Mouse (Mus musculus) MEL (cell line): ENCODE data around the gene Serinc5. TPM values are rescaled to one million over a fixed set of nuclear protein-coding genes. Genes with fewer than 3 reads are reported as not detected.

Source experiments
- DNase-seq: peaks from one replicate; pipeline ENCODE4 v3.0.0; 2011; ENCODE audit warnings: low read depth, low spot score
- H3K27ac ChIP-seq: 2 replicates; pipeline ENCODE4 v1.5.1; 2012; ENCODE audit warnings: low read depth, mild to moderate bottlenecking, control low read depth, low read length, moderate library complexity; ENCODE audit not compliant: control insufficient read depth
- H3K27me3 ChIP-seq, 2 experiments: fragments of 150-350 bp in 1 of 2; sonication (generic) in 1 of 2; 2 replicates each; pipeline ENCODE4 v1.6.1; 2012; ENCODE audit warnings: low read length in 2 of 2, mild to moderate bottlenecking in 2 of 2, improper control_type of control experiment in 1 of 2, moderate library complexity in 1 of 2; ENCODE audit not compliant: insufficient read depth in 2 of 2, control insufficient read depth in 1 of 2
- H3K36me3 ChIP-seq, 2 experiments: 2 replicates each; pipeline ENCODE4 v1.6.1; 2012 to 2014; ENCODE audit warnings: low read length in 2 of 2, improper control_type of control experiment in 1 of 2, inconsistent platforms in 1 of 2, mild to moderate bottlenecking in 1 of 2; ENCODE audit not compliant: insufficient read depth in 2 of 2, control insufficient read depth in 1 of 2
- H3K4me1 ChIP-seq, 2 experiments: fragments of 150-350 bp in 1 of 2; sonication (generic) in 1 of 2; 2 replicates each; pipeline ENCODE4 v1.6.1; 2012; ENCODE audit warnings: low read length in 2 of 2, improper control_type of control experiment in 1 of 2, mild to moderate bottlenecking in 1 of 2; ENCODE audit not compliant: insufficient read depth in 2 of 2, control insufficient read depth in 1 of 2
- H3K4me3 ChIP-seq, 2 experiments: fragments of 150-350 bp in 1 of 2; sonication (generic) in 1 of 2; 2 replicates each; pipeline ENCODE4 v1.5.1; 2012; ENCODE audit warnings: low read depth in 2 of 2, low read length in 2 of 2, mild to moderate bottlenecking in 2 of 2, moderate library complexity in 2 of 2, control low read depth in 1 of 2, improper control_type of control experiment in 1 of 2; ENCODE audit not compliant: control insufficient read depth in 1 of 2, insufficient read depth in 1 of 2
- H3K79me2 ChIP-seq: 2 replicates; pipeline ENCODE4 v1.6.1; 2012; ENCODE audit warnings: mild to moderate bottlenecking, low read length, moderate library complexity; ENCODE audit not compliant: control insufficient read depth, poor library complexity, insufficient read depth
- H3K9ac ChIP-seq: 2 replicates; pipeline ENCODE4 v1.6.1; 2012; ENCODE audit warnings: low read depth, mild to moderate bottlenecking, control low read depth, low read length, moderate library complexity; ENCODE audit not compliant: control insufficient read depth, poor library complexity, severe bottlenecking
- H3K9me3 ChIP-seq: fragments of 150-350 bp; sonication (generic); replicated peaks from 2 replicates; pipeline ENCODE4 v1.6.1; 2012; ENCODE audit warnings: mild to moderate bottlenecking, low read length, improper control_type of control experiment, moderate library complexity; ENCODE audit not compliant: insufficient read depth
- E2F4 ChIP-seq: IDR thresholded peaks from 2 replicates; pipeline ENCODE4 v1.6.1; 2011; ENCODE audit warnings: low read depth, low read length, improper control_type of control experiment, borderline replicate concordance
- ELF1 ChIP-seq: IDR thresholded peaks from 2 replicates; pipeline ENCODE4 v1.6.1; 2014; ENCODE audit warnings: low read depth, mild to moderate bottlenecking, inconsistent platforms, low read length, improper control_type of control experiment, moderate library complexity
- ETS1 ChIP-seq: IDR thresholded peaks from 2 replicates; pipeline ENCODE4 v1.6.1; 2012; ENCODE audit warnings: low read depth, mild to moderate bottlenecking, inconsistent platforms, low read length, improper control_type of control experiment, moderate library complexity
- HCFC1 ChIP-seq: IDR thresholded peaks from 2 replicates; pipeline ENCODE4 v1.6.1; 2012; ENCODE audit warnings: low read depth, mild to moderate bottlenecking, inconsistent platforms, low read length, improper control_type of control experiment, moderate library complexity
- MAFK ChIP-seq: IDR thresholded peaks from 2 replicates; pipeline ENCODE4 v1.6.1; 2011; ENCODE audit warnings: low read depth, mild to moderate bottlenecking, low read length, improper control_type of control experiment, borderline replicate concordance
- MAZ ChIP-seq: IDR thresholded peaks from 2 replicates; pipeline ENCODE4 v1.6.1; 2012; ENCODE audit warnings: low read depth, mild to moderate bottlenecking, inconsistent platforms, low read length, improper control_type of control experiment
- MEF2A ChIP-seq: IDR thresholded peaks from 2 replicates; pipeline ENCODE4 v1.6.1; 2014; ENCODE audit warnings: low read depth, mild to moderate bottlenecking, inconsistent platforms, low read length, improper control_type of control experiment; ENCODE audit not compliant: poor library complexity, insufficient replicate concordance, severe bottlenecking; ENCODE audit errors: extremely low read depth
- MXI1 ChIP-seq: IDR thresholded peaks from 2 replicates; pipeline ENCODE4 v1.6.1; 2011; ENCODE audit warnings: mild to moderate bottlenecking, low read depth, low read length, improper control_type of control experiment
- NELFE ChIP-seq: IDR thresholded peaks from 2 replicates; pipeline ENCODE4 v1.6.1; 2011; ENCODE audit warnings: low read depth, low read length, improper control_type of control experiment
- NRF1 ChIP-seq: IDR thresholded peaks from 2 replicates; pipeline ENCODE4 v1.6.1; 2014; ENCODE audit warnings: low read depth, mild to moderate bottlenecking, inconsistent platforms, low read length, improper control_type of control experiment, moderate library complexity; ENCODE audit not compliant: poor library complexity, insufficient read depth, severe bottlenecking
- POLR2A ChIP-seq, 2 experiments: IDR thresholded peaks; 2 replicates each; pipeline ENCODE4 v1.6.1; 2011 to 2012; ENCODE audit warnings: low read length in 2 of 2, mild to moderate bottlenecking in 2 of 2, control low read depth in 1 of 2, improper control_type of control experiment in 1 of 2, low read depth in 1 of 2, moderate library complexity in 1 of 2; ENCODE audit not compliant: control insufficient read depth in 1 of 2, insufficient read depth in 1 of 2, poor library complexity in 1 of 2
- POLR2AphosphoS2 ChIP-seq: IDR thresholded peaks from 2 replicates; pipeline ENCODE4 v1.6.1; 2011; ENCODE audit warnings: low read length, improper control_type of control experiment
- POLR2AphosphoS5 ChIP-seq: IDR thresholded peaks from 2 replicates; pipeline ENCODE4 v1.6.1; 2012; ENCODE audit warnings: low read depth, borderline replicate concordance, mild to moderate bottlenecking, inconsistent platforms, low read length, moderate library complexity, mixed read lengths
- TAL1 ChIP-seq: IDR thresholded peaks from 2 replicates; pipeline ENCODE4 v1.6.1; 2012; ENCODE audit warnings: mild to moderate bottlenecking, inconsistent platforms, low read length, moderate library complexity, mixed read lengths
- TBP ChIP-seq: IDR thresholded peaks from 2 replicates; pipeline ENCODE4 v1.8.0; 2011; ENCODE audit warnings: low read depth, low read length, improper control_type of control experiment
- UBTF ChIP-seq: IDR thresholded peaks from 2 replicates; pipeline ENCODE4 v1.6.1; 2012; ENCODE audit warnings: low read depth, mild to moderate bottlenecking, inconsistent platforms, low read length, improper control_type of control experiment, moderate library complexity, borderline replicate concordance; ENCODE audit not compliant: insufficient read depth
- ZKSCAN1 ChIP-seq: IDR thresholded peaks from 2 replicates; pipeline ENCODE4 v1.6.1; 2012; ENCODE audit warnings: low read depth, mild to moderate bottlenecking, inconsistent platforms, low read length, improper control_type of control experiment, moderate library complexity
- ZNF384 ChIP-seq: IDR thresholded peaks from 2 replicates; pipeline ENCODE4 v1.6.1; 2012; ENCODE audit warnings: low read depth, mild to moderate bottlenecking, inconsistent platforms, low read length, improper control_type of control experiment
- polyA plus RNA-seq, 2 experiments: library from polyadenylated mRNA; stranded (reverse) in 1 of 2; unstranded in 1 of 2; fragments of >175 nt in 1 of 2; fragments of >200 nt in 1 of 2; gene quantifications; 2 replicates each; pipeline versions ENCODE4 v1.2.1 to v1.2.4; 2012; ENCODE audit warnings: low replicate concordance in 2 of 2, low read depth in 1 of 2; ENCODE audit not compliant: insufficient read length in 2 of 2, insufficient read depth in 1 of 2, missing spikeins in 1 of 2
- total RNA-seq: library from RNA; depleted of rRNA; stranded (reverse); fragments of 300-350 nt; gene quantifications from 2 replicates; pipeline ENCODE4 v1.2.3, GENCODE M21; 2012

Serinc5 gene
- total and polyA plus RNA-seq, 3 experiments, result 4.0 to 8.8 TPM; not detected in 1

DNA sequence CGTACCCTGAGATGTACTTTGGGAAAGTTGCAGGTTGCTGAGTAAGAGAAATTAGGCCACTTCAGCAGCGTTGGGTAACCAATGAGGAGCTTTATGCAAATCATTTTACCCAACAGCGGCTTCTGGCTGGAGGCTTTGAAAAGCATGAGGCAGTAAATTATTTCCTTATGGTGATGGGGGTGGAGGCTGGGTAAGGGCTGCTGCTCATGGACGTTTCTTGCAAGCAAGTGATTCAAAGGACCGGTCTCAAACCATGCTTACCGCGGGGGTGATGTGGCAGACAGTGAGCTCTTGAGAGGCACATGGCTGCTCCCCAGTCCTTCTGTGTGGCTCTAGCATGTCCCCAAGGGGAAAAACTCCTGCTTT, 26.0 kb downstream of the Serinc5 start (continued):
- peak; percentile 72; the same call in 1 of the 2 replicates for TF ChIP-seq TBP
- no peak for TF ChIP-seq MAZ
- TF ChIP-seq MXI1, result peak; percentile 83
- no peak for TF ChIP-seq NRF1
- peak; percentile 56; the same call in 1 of the 2 replicates for TF ChIP-seq HCFC1
- TF ChIP-seq MAFK, result peak; percentile 97
- TF ChIP-seq ZKSCAN1, result no peak
- no peak for TF ChIP-seq POLR2AphosphoS2
- no peak for TF ChIP-seq MEF2A
- no peak for TF ChIP-seq E2F4
- TF ChIP-seq UBTF, result no peak
- TF ChIP-seq POLR2A (IDR thresholded peaks at IDR 0.05; ENCODE audit: control insufficient read depth in 1 of 2, insufficient read depth in 1 of 2, low read depth in 1 of 2, low read length in 2 of 2, poor library complexity in 1 of 2), result peak; percentile 44 to 78; a peak in 2 of 4 replicates
- TF ChIP-seq TAL1, result no peak
- peak; percentile 65 for TF ChIP-seq NELFE
- TF ChIP-seq ELF1, result no peak; the same call in 1 of the 2 replicates

DNA sequence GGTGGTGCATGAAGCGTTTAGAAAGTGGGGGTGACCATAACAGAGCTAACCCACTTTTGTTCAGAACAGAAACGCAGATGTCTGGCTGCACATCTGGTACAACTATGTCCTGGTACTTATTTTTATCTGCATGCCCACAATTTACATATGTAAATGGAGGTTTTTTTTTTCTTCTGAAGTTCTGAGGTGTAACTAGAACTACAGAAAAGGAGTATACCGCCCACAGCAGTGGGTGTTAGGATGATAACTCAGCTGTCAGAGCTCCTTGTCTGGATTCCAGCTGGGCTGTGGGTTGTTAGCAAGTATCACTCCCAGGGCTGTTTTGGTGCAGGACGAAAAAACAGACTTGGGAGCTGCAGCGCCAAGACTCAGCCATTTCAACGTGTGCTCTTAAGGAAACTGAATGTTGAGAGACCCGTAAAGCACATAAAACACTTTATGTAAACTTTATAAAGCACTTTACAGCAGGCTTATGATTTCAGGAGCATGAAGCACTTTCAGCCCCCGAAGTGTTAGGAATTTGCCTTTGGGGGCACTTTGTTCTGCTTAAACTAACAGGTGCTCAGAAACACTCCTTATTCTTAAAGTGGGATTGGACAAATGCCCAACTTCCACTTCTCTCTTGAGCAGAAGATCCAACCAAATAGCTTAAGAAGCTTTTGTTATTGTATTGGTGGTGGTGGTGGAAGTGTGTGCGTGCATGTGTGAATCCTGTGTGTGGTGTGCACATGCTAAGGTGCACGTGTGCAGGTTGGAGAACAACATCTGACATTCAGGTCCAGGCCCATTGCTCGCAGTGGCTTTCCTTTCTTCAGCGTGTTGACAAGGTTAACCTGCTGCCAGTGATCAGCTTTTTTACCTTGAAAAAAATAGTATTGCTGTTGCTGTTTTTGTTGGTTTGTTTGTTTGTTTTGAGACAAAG, 28.5 kb downstream of the Serinc5 start:
- peak; percentile 47 for DNase-seq
- TF ChIP-seq ZNF384 (peak; percentile 75), POLR2AphosphoS5 (no peak), ETS1 (peak; percentile 69)
- Histone ChIP-seq H3K27ac (no peak overlapping the region), H3K4me3 (no peak overlapping the region), H3K4me1 (peaks cover 10 to 22% of the 10 kb centered on the region in 2 experiments), H3K36me3 (peaks cover 0 to 25% of the 10 kb centered on the region in 2 experiments; a peak in 2 of 4 replicates), H3K9me3 (no peaks in the 10 kb centered on the region), H3K79me2 (no peaks in the 10 kb centered on the region), H3K9ac (no peak overlapping the region), H3K27me3 (no peaks in the 10 kb centered on the region)
